ENCODE assay signal across 19 mouse cellular contexts in genomic region chr7:84300261-84300660, GRCm38 (mm10).
DNase-seq lines count a peak whose midpoint lies in the region; ATAC-seq lines count a peak whose summit lies in the region.
"Had no signal": no experiment of that assay in that cellular context is flagged by ENCODE, and none has a peak within 500 bp of the region (broad histone marks: within the 10 kb centered on the region; RNA-seq: fewer than 3 reads in every experiment).

No protein-coding gene starts in this region.

- no peaks in the 10 kb centered on the region for H3K36me3 ChIP-seq in heart, embryonic 10.5 days
- no peaks in the 10 kb centered on the region for H3K36me3 ChIP-seq in intestine, embryonic 15.5 days

- H3K4me3 ChIP-seq in heart, embryonic 10.5 days, result no peak overlapping the region
- no peak overlapping the region for H3K4me3 ChIP-seq in intestine, embryonic 15.5 days (replicated peaks)
- H3K4me3 ChIP-seq: heart, adult 2 months had no signal

- DNase-seq in frontal cortex, postnatal 14 days (ENCODE audit: low spot score in 2 of 2), result no peak
- DNase-seq in heart, embryonic 10.5 days (ENCODE audit: low spot score), result peak; percentile 24
- no peak for DNase-seq in heart, postnatal 4 days
- peak; percentile 41 for DNase-seq in right cerebral cortex, adult 18-20 months
- DNase-seq in right cerebral cortex, postnatal 10 days (ENCODE audit: low spot score in 2 of 2), result no peak
- DNase-seq: adrenal gland, adult 8-10 months; adrenal gland, postnatal 25 days; cerebellum, adult 18-20 months; cerebellum, adult 9-10 months; forebrain, postnatal 0 days; gastrocnemius, postnatal 25 days; heart, adult 2 months; heart, postnatal 36 days had no signal

- no peak overlapping the region for H3K27ac ChIP-seq in heart, embryonic 10.5 days
- no peak overlapping the region for H3K27ac ChIP-seq in intestine, embryonic 15.5 days
- H3K27ac ChIP-seq: heart, adult 2 months; hindbrain, embryonic 14.5 days had no signal

- H3K4me2 ChIP-seq in intestine, embryonic 15.5 days (replicated peaks), result no peak overlapping the region
- H3K4me2 ChIP-seq: heart, embryonic 11.5 days; hindbrain, embryonic 14.5 days had no signal

- H3K4me1 ChIP-seq in heart, embryonic 10.5 days, result no peaks in the 10 kb centered on the region
- no peaks in the 10 kb centered on the region for H3K4me1 ChIP-seq in intestine, embryonic 15.5 days (replicated peaks)

- no peaks in the 10 kb centered on the region for H3K27me3 ChIP-seq in heart, embryonic 10.5 days (ENCODE audit: insufficient read depth, poor library complexity, severe bottlenecking)
- no peaks in the 10 kb centered on the region for H3K27me3 ChIP-seq in intestine, embryonic 15.5 days (replicated peaks)

- no peak overlapping the region for H3K9ac ChIP-seq in intestine, embryonic 15.5 days
- H3K9ac ChIP-seq: forebrain, postnatal 0 days; hindbrain, embryonic 14.5 days had no signal

- peak; percentile 69 for ATAC-seq in frontal cortex, adult (ENCODE audit: low TSS enrichment)
- ATAC-seq in intestine, embryonic 15.5 days, result no peak
- ATAC-seq: activated CD4-positive, CD25-positive, alpha-beta regulatory T cell, adult 4 months; forebrain, embryonic 14.5 days; forebrain, postnatal 0 days had no signal

- no peaks in the 10 kb centered on the region for H3K9me3 ChIP-seq in heart, embryonic 10.5 days
- no peaks in the 10 kb centered on the region for H3K9me3 ChIP-seq in intestine, embryonic 15.5 days

- WGBS in heart, embryonic 10.5 days, result 78% methylated on average over 1 of the region's 1 CpGs
- 91% methylated on average over 1 of the region's 1 CpGs for WGBS in intestine, embryonic 15.5 days

Comparison
In these comparisons a context has a peak if more than half of its experiments do, and no peak if none do; other contexts are left out.
1. DNase-seq: peak in heart, embryonic 10.5 days (single experiment) and right cerebral cortex, adult 18-20 months (single experiment); none in frontal cortex, postnatal 14 days (0 of 2), heart, postnatal 4 days (single experiment) and right cerebral cortex, postnatal 10 days (0 of 2).